Mouse (Mus musculus) R1 (cell line): Measurements from ENCODE around the gene Igf1.

Source experiments
- DNase-seq: peaks from one replicate; pipeline ENCODE4 v3.0.0-alpha.2; 2018; ENCODE audit warnings: low read depth, low spot score

Gene Igf1

GRCm38 (mm10) chr10:87858013-87858806, at the start of gene Igf1:
Gene Igf1, plus strand, starts transcription at chr10:87858265.
- no peak for DNase-seq

DNA sequence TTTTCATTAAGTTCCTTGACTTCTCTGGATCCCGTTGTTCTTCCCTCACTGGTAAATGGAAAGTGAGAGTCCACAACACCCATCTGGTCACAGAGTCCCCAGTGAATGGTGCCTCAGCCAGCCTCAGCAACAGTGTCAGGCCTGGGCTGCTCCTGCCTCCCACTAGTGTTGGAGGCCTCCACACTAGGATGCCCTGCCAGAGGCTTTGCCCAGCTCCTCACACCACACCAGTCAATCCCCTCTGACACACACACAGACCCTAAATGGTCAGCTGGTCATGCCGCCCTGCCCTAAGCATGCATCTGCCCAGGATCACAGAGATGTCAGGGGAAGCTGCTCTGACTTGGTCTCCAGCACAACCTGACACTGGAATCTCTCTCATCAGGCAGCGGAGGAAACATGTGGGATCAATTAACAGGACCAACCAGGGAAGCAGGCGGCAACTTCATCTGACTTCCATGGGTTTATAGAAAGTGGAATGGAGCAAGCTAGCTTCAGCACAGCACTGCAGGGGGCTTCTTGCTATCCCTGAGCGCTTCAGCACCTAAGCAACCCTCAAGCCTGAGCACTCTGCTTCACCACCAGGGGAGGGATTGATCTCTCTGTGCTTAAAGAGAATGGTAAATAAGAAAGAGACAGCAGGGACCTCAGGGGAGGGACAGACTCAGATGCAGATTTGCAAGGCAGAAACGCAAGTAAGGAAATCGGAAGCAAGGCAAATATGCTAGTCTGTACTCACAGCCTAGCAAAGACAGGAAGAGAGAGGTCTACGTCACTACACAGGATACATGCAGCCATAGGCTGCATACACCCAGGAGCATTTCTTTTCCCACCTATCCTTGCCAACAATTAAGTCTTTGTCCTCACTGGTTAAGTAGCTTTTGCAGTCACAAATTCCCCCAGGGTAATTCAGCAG, 45.6 kb upstream of the Igf1 start:
- DNase-seq = peak; percentile 43

DNA sequence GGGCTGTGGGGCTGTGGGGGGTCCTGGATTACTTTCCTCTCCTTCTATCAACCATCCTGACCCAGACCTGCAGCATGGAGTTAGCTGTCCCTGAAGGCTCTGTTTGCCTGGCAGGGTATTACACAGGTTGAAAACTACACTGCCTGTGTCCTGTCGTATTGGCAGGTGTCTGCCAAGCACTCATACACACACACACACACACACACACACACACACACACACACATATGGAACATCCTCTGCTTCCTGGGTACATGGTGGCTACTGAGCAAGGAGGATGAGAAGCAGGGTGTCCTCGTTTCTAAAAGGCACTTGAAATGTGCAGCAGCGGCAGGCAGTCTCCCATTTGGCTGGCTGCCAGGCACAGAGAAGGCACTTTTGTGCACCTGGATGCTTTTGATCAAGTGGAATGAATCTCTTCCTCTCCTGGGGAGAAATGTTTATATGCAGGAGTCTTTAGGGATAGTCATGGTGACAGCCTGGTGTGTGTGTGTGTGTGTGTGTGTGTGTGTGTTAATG, 44.9 kb upstream of the Igf1 start:
- DNase-seq = peak; percentile 8

- no peak for DNase-seq
Measured at GRCm38 (mm10) chr10:87816861-87817260, 41.2 kb upstream of the Igf1 start.

DNA sequence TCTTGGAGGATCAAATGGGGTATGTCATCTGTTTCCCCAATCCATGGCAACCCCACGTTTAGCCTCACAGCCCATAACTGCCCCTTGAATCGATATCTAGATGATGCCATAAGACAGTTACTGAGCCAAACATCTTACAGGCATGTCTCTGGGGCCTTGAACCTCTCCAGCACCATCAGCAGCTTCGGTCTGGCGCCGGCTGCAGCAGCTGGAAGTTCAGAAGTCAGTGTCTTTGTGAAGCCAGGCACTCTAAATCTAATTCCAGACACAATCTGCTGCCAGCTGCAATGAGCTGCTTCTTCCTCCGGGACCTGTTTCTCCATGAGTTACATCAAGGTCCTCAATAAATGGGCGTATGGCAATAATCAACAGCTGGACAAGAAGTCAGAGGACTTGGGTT, 40.3 kb upstream of the Igf1 start:
- DNase-seq = no peak

DNA sequence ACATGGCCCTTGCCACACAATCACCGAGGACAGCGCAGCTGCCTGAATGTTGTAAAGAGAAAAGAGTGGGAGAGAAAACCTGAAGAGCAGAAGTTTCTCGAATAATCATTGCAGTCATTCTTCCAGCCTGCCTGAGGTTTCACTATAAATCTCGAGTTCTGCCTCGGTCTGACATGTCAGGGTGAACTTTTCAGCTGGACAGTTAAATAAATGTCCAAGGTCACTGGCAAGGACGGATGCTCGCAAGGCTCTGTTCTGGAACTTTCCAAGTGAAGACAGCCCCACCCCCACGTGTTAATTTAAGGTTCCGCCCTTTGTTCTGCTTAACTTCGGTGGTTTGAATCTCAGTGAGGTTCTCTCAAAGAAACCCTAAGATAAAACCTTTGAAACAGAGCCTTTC, 36.2 kb upstream of the Igf1 start:
- DNase-seq = no peak

GRCm38 (mm10) chr10:87830012-87830411, 28.1 kb upstream of the Igf1 start:
- DNase-seq = no peak

- DNase-seq = no peak
Measured at GRCm38 (mm10) chr10:87830639-87831038, 27.4 kb upstream of the Igf1 start.

- DNase-seq = no peak
Measured at GRCm38 (mm10) chr10:87832101-87832500, 26.0 kb upstream of the Igf1 start.

DNA sequence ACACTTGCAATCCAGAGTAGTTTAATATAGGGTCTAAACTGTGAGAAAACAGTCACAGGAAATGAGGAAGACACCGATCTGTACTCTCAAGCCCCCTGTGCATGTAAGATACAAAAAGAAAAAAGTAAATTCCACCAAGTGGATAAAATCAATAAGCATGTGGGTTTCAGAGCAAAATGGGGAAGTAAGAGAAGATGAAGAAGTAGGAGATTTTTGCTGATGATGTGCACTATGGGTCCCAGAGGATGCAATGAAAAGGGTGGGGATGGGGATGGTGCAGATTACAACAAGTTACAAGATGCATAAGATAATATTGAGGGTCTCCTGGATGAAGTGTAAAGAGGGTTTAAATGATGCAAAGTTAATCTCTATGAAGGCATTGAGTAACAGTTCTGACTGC, 18.6 kb upstream of the Igf1 start:
- no peak for DNase-seq

DNA sequence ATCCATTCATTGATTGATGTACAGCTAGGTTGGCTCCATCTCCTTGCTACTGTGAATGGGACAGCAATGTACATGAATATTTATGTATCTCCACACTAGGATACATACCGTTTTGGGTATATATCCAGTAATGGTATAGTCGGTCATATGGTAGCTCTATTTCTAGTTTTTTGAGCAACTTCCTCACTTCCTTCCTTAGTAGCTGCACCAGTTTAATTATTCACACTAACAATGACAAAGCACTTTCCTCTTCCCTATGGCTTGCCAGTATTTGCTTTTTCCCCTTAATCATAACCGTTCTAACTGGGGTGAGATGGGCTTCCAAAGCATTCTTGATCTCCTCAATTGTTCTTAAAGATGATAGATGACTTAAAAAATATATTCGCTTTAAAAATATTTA, 15.6 kb upstream of the Igf1 start:
- no peak for DNase-seq

DNA sequence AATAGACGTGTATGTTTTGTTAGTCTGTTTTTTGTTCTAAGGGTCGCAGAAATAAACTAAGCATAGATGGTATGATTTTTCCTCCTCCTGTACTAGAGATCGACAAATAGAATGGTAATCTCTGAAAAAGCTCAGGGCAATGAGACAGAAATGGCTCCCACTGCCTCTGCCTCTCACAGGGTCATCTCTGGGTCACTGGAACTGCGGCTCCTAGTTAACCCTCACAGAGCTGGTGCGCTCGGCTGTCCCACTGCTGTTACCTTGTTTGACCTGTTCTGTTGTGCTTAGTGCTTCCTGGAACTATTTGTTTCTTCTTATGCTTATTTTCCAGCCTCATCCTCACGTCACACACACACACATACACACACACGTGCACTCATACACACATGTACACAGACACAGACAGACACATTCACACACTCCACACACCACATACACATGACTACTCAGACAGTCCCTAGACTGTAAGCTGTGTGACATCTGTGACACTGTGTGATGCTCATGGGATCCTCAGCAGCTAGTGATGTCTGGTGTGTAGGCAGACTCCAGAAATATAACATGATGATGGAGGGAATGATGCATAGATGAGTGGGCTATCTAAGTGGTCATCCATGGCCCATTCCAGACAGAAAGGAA, 13.0 kb upstream of the Igf1 start:
- DNase-seq = no peak

DNA sequence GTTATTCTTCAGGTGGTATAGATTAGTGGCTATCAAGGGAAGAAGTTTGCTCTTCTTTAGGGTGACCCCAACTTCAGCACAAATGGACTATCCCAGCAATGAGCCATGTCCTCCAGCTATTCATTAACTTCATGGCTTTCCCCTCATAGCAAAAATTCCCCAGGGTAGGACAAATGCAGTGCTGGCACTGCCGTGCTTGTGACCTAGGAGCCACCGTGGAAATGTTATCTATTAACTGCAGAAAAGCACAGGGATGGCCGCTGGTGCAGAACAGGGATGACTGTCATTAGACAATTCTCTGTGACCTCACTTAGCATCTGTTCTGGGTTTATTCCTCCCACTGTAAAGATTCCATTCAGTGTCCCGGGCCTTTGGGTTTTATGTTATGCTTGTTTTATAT, 10.2 kb upstream of the Igf1 start:
- DNase-seq = no peak

GRCm38 (mm10) chr10:87848419-87848818, 9.6 kb upstream of the Igf1 start:
- no peak for DNase-seq

GRCm38 (mm10) chr10:87851492-87851891, 6.6 kb upstream of the Igf1 start:
- no peak for DNase-seq

- peak; percentile 69 for DNase-seq
Measured at GRCm38 (mm10) chr10:87854408-87854807, 3.7 kb upstream of the Igf1 start.

DNA sequence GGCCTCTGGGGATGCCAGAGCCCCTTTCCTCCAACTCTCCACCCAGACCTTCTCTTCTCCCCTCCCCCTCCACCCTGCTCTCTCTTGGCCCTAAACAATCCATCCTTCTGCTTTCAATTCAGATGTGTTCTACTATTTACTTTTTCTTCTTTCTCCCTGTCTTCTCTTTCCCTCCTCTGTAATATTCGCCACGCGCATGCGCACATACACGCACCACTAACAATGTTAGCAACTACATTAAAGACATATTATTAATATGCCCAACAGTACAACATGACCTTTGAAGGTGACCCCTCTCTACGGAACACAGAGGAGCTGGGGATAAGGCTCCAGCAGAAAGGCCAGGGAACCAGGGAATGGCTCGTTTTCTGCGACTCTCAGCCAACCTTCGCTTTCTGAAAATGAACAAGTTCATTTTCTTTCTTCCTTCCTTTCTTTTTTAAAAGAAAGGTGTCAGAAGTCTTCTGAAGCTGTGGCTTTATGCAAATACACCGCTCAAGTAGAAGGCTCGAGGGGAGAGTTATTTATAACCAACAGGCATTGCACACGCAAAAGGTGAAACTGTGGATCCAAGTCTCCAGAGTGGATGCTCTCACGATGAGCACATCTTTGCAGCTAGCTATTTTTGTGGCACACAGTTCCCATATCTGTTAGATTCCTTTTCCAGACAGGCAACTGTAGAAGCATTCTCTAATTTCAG, 2.5 kb upstream of the Igf1 start:
- no peak for DNase-seq

DNA sequence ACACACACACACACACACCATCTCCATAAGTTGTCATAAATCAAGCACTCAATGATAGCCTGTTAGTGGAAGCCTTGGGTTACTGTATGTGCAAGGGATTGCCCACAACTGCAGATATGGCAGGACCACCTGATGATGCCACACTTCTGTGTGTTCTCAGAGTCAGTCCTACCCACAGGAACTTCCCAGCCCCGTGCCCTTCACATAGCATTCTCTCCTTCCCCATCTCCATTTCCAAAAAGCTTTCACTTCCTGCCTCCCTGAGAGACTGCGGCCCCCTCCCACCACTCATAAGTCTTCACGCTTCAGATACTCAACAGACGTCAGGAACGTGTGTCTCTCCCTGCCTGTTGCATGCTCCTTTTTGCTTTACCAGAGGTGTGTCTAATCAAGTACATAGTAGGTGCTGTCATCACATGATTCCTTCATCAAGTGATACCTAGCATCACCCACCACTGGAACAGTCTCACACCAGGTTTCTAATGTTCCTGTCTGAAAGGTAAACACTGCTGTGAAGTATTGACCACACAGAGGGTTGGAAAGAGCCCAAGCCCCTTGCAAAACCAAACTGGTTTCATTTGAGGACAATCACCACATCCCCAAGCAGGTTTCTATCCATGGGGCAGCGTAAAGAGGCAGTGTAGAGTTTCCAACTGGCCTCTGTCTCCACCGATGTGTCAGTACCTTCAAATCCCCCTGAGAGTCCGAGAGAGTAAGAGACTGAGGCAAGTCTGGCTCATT, 680 bp upstream of the Igf1 start:
- DNase-seq = no peak

DNA sequence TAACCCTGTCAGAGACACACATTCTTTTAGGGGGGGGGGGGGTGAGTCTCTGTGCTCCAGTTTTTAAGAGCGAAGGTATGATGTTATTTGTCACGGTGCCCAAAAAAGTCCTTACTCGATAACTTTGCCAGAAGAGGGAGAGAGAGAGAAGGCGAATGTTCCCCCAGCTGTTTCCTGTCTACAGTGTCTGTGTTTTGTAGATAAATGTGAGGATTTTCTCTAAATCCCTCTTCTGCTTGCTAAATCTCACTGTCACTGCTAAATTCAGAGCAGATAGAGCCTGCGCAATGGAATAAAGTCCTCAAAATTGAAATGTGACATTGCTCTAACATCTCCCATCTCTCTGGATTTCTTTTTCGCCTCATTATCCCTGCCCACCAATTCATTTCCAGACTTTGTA, 874 bp downstream of the Igf1 start:
- DNase-seq = no peak

DNA sequence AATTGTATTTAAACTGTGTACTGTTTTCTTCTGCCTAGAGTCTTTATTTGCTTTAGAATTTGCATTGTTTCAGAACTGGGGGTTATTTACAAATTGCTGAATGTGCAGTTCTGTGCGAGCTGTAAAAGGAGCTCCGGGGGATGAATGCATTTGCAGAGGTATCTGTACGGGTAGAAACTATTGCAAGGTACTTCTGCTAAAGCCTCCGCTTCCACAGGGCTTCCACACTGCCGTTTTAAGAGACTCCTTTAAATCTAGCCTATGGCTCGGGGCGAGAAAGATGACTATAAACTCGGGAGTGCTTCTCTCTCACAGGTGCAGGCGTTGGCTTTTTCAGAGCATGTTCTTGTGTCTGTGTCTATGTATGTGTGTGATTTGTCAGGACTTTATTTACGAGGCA, 1.4 kb downstream of the Igf1 start:
- DNase-seq = no peak
